Mouse (Mus musculus) thymus, adult 2 months (tissue): ENCODE data around the gene Etv5.

Source experiments
- CTCF ChIP-seq: fragments of 200-500 bp; IDR thresholded peaks from 2 replicates; pipeline ENCODE4 v1.5.1; 2012; ENCODE audit warnings: mild to moderate bottlenecking, control low read depth, low read length, moderate library complexity, borderline replicate concordance; ENCODE audit not compliant: control insufficient read depth, poor library complexity, insufficient read depth; ENCODE audit errors: extremely low read depth
- POLR2A ChIP-seq: fragments of 200-500 bp; IDR thresholded peaks from 2 replicates; pipeline ENCODE4 v1.6.1; 2012; ENCODE audit warnings: mild to moderate bottlenecking, low read length, control low read depth, moderate library complexity; ENCODE audit not compliant: control insufficient read depth, poor library complexity, insufficient read depth; ENCODE audit errors: extremely low read depth

DNA sequence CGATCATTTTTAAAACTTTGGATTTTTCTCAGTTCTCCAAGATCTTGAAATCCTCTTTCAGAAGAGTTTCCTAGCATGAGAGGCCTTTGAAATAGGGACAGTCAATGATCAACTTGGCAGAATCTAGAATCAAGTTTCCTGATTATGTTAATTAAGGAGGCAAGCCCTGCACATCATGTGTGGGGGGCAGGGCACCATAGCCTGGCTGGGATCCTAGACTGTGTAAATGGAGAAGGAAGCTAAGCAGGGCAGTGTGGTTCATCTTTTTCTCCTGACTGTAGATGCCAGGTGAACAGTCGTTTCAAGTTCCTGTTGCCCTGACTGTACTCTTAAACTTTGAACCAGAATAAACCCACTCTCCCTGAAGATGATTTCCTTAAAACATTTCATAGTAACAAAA lies 32.2 kb upstream of the Etv5 start:
- no peak for TF ChIP-seq POLR2A
- TF ChIP-seq CTCF, result no peak
